Mouse (Mus musculus) cerebellum, adult 2 months (tissue): Measurements from ENCODE around the gene Nme4.

Experiments
- CTCF ChIP-seq: fragments of 200-500 bp; IDR thresholded peaks from 2 replicates; pipeline ENCODE4 v1.5.1; 2011; ENCODE audit warnings: low read depth, mild to moderate bottlenecking, control low read depth, low read length, moderate library complexity, borderline replicate concordance; ENCODE audit not compliant: insufficient read depth
- POLR2A ChIP-seq: fragments of 200-500 bp; IDR thresholded peaks from 2 replicates; pipeline ENCODE4 v1.6.1; 2011; ENCODE audit warnings: low read length, control low read depth, borderline replicate concordance; ENCODE audit not compliant: insufficient read depth

GRCm38 (mm10) chr17:26054133-26054845, 41.1 kb downstream of the Nme4 start:
- TF ChIP-seq CTCF (no peak), POLR2A (no peak)
